ENCODE assay signal across 28 mouse cellular contexts in the genomic region with DNA sequence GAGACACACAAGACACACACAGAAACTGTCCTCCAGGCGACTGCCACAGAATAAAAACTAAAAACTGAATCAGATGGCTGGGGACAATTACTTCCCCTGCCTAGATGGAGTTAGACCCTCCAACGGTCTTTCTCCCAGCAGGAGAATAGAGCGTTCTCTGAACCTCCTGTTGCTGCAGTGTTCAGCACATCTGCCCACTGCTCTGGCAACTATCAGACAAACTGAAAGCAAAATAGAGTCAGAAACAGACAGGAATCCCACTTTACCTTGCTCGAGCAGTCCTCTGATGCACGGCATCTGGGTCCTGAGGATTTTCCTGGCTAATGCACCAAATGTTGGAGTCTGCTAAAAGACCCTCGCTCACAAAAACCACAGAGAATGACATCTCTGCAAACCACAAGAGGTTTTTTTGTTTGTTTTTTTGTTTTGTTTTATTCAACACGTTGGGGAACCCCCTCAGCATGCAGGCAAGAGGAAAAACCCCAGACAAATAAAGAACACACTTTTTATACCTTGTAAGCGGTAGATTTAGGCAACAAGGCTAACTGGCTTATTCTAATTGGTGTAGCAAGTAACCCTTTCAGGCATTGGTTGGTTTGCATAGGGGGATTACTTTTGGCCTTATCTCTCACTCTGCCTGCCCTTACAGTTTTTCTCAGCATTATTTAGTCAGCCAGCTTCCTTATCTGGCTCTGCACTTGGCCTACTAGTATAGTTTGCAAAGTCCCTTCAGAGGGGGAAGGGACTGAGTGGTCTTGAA. TPM values are rescaled to one million over a fixed set of nuclear protein-coding genes. Genes with fewer than 3 reads are reported as not detected.
A peak's percentile ranks its signal among the peaks of the same experiment; 100 is the strongest.
DNase-seq lines count a peak whose midpoint lies in the region; ATAC-seq and TF ChIP-seq lines count a peak whose summit lies in the region.
"Had no signal": no experiment of that assay in that cellular context is flagged by ENCODE, and none has a peak within 500 bp of the region (broad histone marks: within the 10 kb centered on the region; RNA-seq: fewer than 3 reads in every experiment).

No protein-coding gene starts in this region.

- no peak for TF ChIP-seq CTCF in hindbrain, postnatal 0 days (IDR thresholded peaks at IDR 0.05; ENCODE audit: low read depth)
- no peak for TF ChIP-seq CTCF in thymus, adult 2 months (IDR thresholded peaks at IDR 0.05; ENCODE audit: borderline replicate concordance, control insufficient read depth, extremely low read depth, insufficient read depth, low read length, poor library complexity)

- TF ChIP-seq POLR2A in thymus, adult 2 months (IDR thresholded peaks at IDR 0.05; ENCODE audit: control insufficient read depth, extremely low read depth, insufficient read depth, low read length, poor library complexity), result no peak

- no peaks in the 10 kb centered on the region for H3K4me1 ChIP-seq in hindbrain, embryonic 10.5 days (replicated peaks)
- H3K4me1 ChIP-seq in hindbrain, postnatal 0 days (ENCODE audit: insufficient read depth, low read length), result no peaks in the 10 kb centered on the region
- peaks cover 29% of the 10 kb centered on the region for H3K4me1 ChIP-seq in liver, embryonic 13.5 days (replicated peaks)
- no peaks in the 10 kb centered on the region for H3K4me1 ChIP-seq in thymus, adult 2 months (replicated peaks; ENCODE audit: control insufficient read depth, insufficient read depth, low read length)
- no peaks in the 10 kb centered on the region for H3K4me1 ChIP-seq in forebrain, embryonic 16.5 days (replicated peaks; ENCODE audit: control insufficient read depth, insufficient read depth, low read length)
- H3K4me1 ChIP-seq: embryonic facial prominence, embryonic 12.5 days; heart, embryonic 10.5 days; hindbrain, embryonic 15.5 days; limb, embryonic 13.5 days; neural tube, embryonic 12.5 days had no signal

- 94% methylated on average over 8 of the region's 8 CpGs for WGBS in hindbrain, embryonic 10.5 days
- WGBS in hindbrain, postnatal 0 days, result 86% methylated on average over 8 of the region's 8 CpGs
- 53% methylated on average over 8 of the region's 8 CpGs for WGBS in liver, embryonic 13.5 days (ENCODE audit: insufficient replicate concordance)
- 88% methylated on average over 8 of the region's 8 CpGs for WGBS in thymus, adult 2 months
- 89% methylated on average over 8 of the region's 8 CpGs for WGBS in forebrain, embryonic 16.5 days

- no peak for ATAC-seq in hindbrain, postnatal 0 days
- ATAC-seq in liver, embryonic 13.5 days (ENCODE audit: low read depth), result peak; percentile 90
- peak; percentile 85 for ATAC-seq in megakaryocyte-erythroid progenitor cell, adult 5-6 weeks (replicated peaks; ENCODE audit: low FRiP score, low TSS enrichment, poor library complexity, severe bottlenecking)
- ATAC-seq in forebrain, embryonic 16.5 days, result no peak
- ATAC-seq: forebrain, postnatal 0 days; intestine, embryonic 16.5 days; Patski had no signal

- H3K4me3 ChIP-seq in hindbrain, embryonic 10.5 days, result no peak overlapping the region
- no peak overlapping the region for H3K4me3 ChIP-seq in hindbrain, postnatal 0 days (ENCODE audit: low read length)
- peak overlapping the region; percentile 21; the same call in 1 of the 2 replicates for H3K4me3 ChIP-seq in liver, embryonic 13.5 days (replicated peaks)
- H3K4me3 ChIP-seq in thymus, adult 2 months (ENCODE audit: control insufficient read depth, insufficient read depth, low read length), result no peak overlapping the region
- H3K4me3 ChIP-seq in forebrain, embryonic 16.5 days (replicated peaks; ENCODE audit: low read length), result no peak overlapping the region
- H3K4me3 ChIP-seq: embryonic facial prominence, embryonic 12.5 days; heart, embryonic 10.5 days; hindbrain, embryonic 15.5 days; layer of hippocampus, adult 2 months; limb, embryonic 13.5 days; neural tube, embryonic 12.5 days had no signal

- H3K36me3 ChIP-seq in hindbrain, embryonic 10.5 days, result peaks cover 41% of the 10 kb centered on the region
- no peaks in the 10 kb centered on the region for H3K36me3 ChIP-seq in hindbrain, postnatal 0 days (ENCODE audit: insufficient read depth, low read length)
- H3K36me3 ChIP-seq in liver, embryonic 13.5 days, result peaks cover 18% of the 10 kb centered on the region
- no peaks in the 10 kb centered on the region for H3K36me3 ChIP-seq in thymus, adult 2 months (ENCODE audit: control insufficient read depth, insufficient read depth, low read length)
- no peaks in the 10 kb centered on the region for H3K36me3 ChIP-seq in forebrain, embryonic 16.5 days (ENCODE audit: control insufficient read depth, insufficient read depth)
- H3K36me3 ChIP-seq: hindbrain, embryonic 15.5 days had no signal

- peak; percentile 1 for DNase-seq in hindbrain, embryonic 10.5 days (ENCODE audit: low spot score)
- no peak for DNase-seq in hindbrain, postnatal 0 days (ENCODE audit: low spot score)
- peak; percentile 92 for DNase-seq in MEL-GATA-1-ER (ENCODE audit: extremely low read depth, low read depth)
- DNase-seq in liver, embryonic 13.5 days, result peak; percentile 18
- no peak for DNase-seq in thymus, adult 2 months
- DNase-seq in B cell, adult 2 months, result no peak
- DNase-seq: adrenal gland, postnatal 36 days; cerebellum, adult 11 months; cerebellum, postnatal 10 days; forebrain, postnatal 0 days; heart, postnatal 4 days; kidney, adult 9 months; kidney, postnatal 14 days; lung, embryonic 14.5 days; midbrain, embryonic 14.5 days; retina, postnatal 1 day; right cerebral cortex, postnatal 25 days had no signal

- no peak overlapping the region for H3K27ac ChIP-seq in hindbrain, embryonic 10.5 days
- no peak overlapping the region for H3K27ac ChIP-seq in hindbrain, postnatal 0 days
- H3K27ac ChIP-seq in liver, embryonic 13.5 days, result peak overlapping the region; percentile 58; the same call in 1 of the 2 replicates
- no peak overlapping the region for H3K27ac ChIP-seq in thymus, adult 2 months (ENCODE audit: control insufficient read depth, insufficient read depth, low read length)
- H3K27ac ChIP-seq in forebrain, embryonic 16.5 days (ENCODE audit: low read length), result no peak overlapping the region
- H3K27ac ChIP-seq: embryonic facial prominence, embryonic 12.5 days; heart, embryonic 10.5 days; hindbrain, embryonic 15.5 days; layer of hippocampus, adult 2 months; limb, embryonic 13.5 days; neural tube, embryonic 12.5 days had no signal

- no peaks in the 10 kb centered on the region for H3K27me3 ChIP-seq in hindbrain, embryonic 10.5 days (ENCODE audit: insufficient read depth, poor library complexity, severe bottlenecking)
- no peaks in the 10 kb centered on the region for H3K27me3 ChIP-seq in hindbrain, postnatal 0 days (ENCODE audit: insufficient read depth, low read length)
- H3K27me3 ChIP-seq in liver, embryonic 13.5 days, result no peaks in the 10 kb centered on the region
- no peaks in the 10 kb centered on the region for H3K27me3 ChIP-seq in thymus, adult 2 months (ENCODE audit: control insufficient read depth, insufficient read depth, low read length)
- H3K27me3 ChIP-seq in forebrain, embryonic 16.5 days (replicated peaks; ENCODE audit: control insufficient read depth, insufficient read depth, low read length), result no peaks in the 10 kb centered on the region
- H3K27me3 ChIP-seq: embryonic facial prominence, embryonic 12.5 days; hindbrain, embryonic 15.5 days; limb, embryonic 13.5 days; megakaryocyte, embryonic 14.5 days; neural tube, embryonic 12.5 days; Patski had no signal

- no peaks in the 10 kb centered on the region for H3K9me3 ChIP-seq in hindbrain, embryonic 10.5 days
- H3K9me3 ChIP-seq in hindbrain, postnatal 0 days (ENCODE audit: low read length), result no peaks in the 10 kb centered on the region
- H3K9me3 ChIP-seq in liver, embryonic 13.5 days (replicated peaks), result no peaks in the 10 kb centered on the region
- no peaks in the 10 kb centered on the region for H3K9me3 ChIP-seq in forebrain, embryonic 16.5 days (ENCODE audit: control insufficient read depth, low read length)
- H3K9me3 ChIP-seq: embryonic facial prominence, embryonic 12.5 days; heart, embryonic 10.5 days; hindbrain, embryonic 15.5 days; limb, embryonic 13.5 days; neural tube, embryonic 12.5 days had no signal

- H3K9ac ChIP-seq in hindbrain, postnatal 0 days (replicated peaks; ENCODE audit: low read length), result no peak overlapping the region
- H3K9ac ChIP-seq in liver, embryonic 13.5 days, result peak overlapping the region; percentile 23; the same call in 1 of the 2 replicates
- no peak overlapping the region for H3K9ac ChIP-seq in forebrain, embryonic 16.5 days (replicated peaks; ENCODE audit: low read depth, low read length)
- H3K9ac ChIP-seq: embryonic facial prominence, embryonic 12.5 days; forebrain, postnatal 0 days; hindbrain, embryonic 15.5 days; limb, embryonic 13.5 days; lung, embryonic 14.5 days; neural tube, embryonic 12.5 days had no signal

- H3K4me2 ChIP-seq in hindbrain, postnatal 0 days (ENCODE audit: low read depth, low read length), result no peak overlapping the region
- H3K4me2 ChIP-seq in liver, embryonic 13.5 days, result peak overlapping the region; percentile 47
- H3K4me2 ChIP-seq in forebrain, embryonic 16.5 days (ENCODE audit: low read length), result no peak overlapping the region
- H3K4me2 ChIP-seq: embryonic facial prominence, embryonic 12.5 days; hindbrain, embryonic 15.5 days; limb, embryonic 13.5 days; lung, embryonic 14.5 days; neural tube, embryonic 12.5 days had no signal

RNA-seq across cellular contexts. Expression of a gene that starts 24.6 kb away (rescaled TPM):
- 0.94 and 1.2 TPM in 2 replicates for polyA plus RNA-seq in hindbrain, embryonic 10.5 days (2016; fragmentation: Nextera tagmentation; extraction: Ambion mirVana)
- total RNA-seq in hindbrain, postnatal 0 days (2014; rRNA removed), result 2.1 and 2.2 TPM in 2 replicates
- 0.60 and 0.61 TPM in 2 replicates for polyA plus RNA-seq in hindbrain, postnatal 0 days (2015; fragmentation: Nextera tagmentation; extraction: Ambion mirVana)
- 0.28 and 0.34 TPM in 2 replicates for polyA plus RNA-seq in liver, embryonic 13.5 days (2015; fragmentation: Nextera tagmentation; extraction: Ambion mirVana)
- total RNA-seq in megakaryocyte-erythroid progenitor cell, adult 5-6 weeks (2014; fragmentation: Nextera tagmentation), result 1.7 TPM in 2 replicates
- 1.5 and 1.8 TPM in 2 replicates for total RNA-seq in megakaryocyte-erythroid progenitor cell, adult 5-6 weeks (2017)
- 0.64 and 0.65 TPM in 2 replicates for polyA plus RNA-seq in thymus, adult 2 months (2012; rRNA removed)
- polyA plus RNA-seq in forebrain, embryonic 16.5 days (2015; fragmentation: Nextera tagmentation; extraction: Ambion mirVana), result 1.1 and 1.3 TPM in 2 replicates

RNA-seq across cellular contexts. Expression of a gene that starts 47.0 kb away (rescaled TPM):
- 0.27 and 0.42 TPM in 2 replicates for polyA plus RNA-seq in hindbrain, embryonic 10.5 days (2016; fragmentation: Nextera tagmentation; extraction: Ambion mirVana)
- total RNA-seq in hindbrain, postnatal 0 days (2014; rRNA removed), result 29.8 and 43.1 TPM in 2 replicates
- 10.3 and 10.8 TPM in 2 replicates for polyA plus RNA-seq in hindbrain, postnatal 0 days (2015; fragmentation: Nextera tagmentation; extraction: Ambion mirVana)
- polyA plus RNA-seq in liver, embryonic 13.5 days (2015; fragmentation: Nextera tagmentation; extraction: Ambion mirVana), result 0.07 and 0.17 TPM in 2 replicates
- not detected in 2 replicates for total RNA-seq in megakaryocyte-erythroid progenitor cell, adult 5-6 weeks (2014; fragmentation: Nextera tagmentation)
- 3.8 TPM in 1 of 2 replicates, not detected in the other for total RNA-seq in megakaryocyte-erythroid progenitor cell, adult 5-6 weeks (2017)
- 0.82 and 0.97 TPM in 2 replicates for polyA plus RNA-seq in thymus, adult 2 months (2012; rRNA removed)
- 4.8 and 6.8 TPM in 2 replicates for polyA plus RNA-seq in forebrain, embryonic 16.5 days (2015; fragmentation: Nextera tagmentation; extraction: Ambion mirVana)

Comparison
In these comparisons a context has a peak if more than half of its experiments do, and no peak if none do; other contexts are left out.
1. DNase-seq: peak in hindbrain, embryonic 10.5 days (single experiment), MEL-GATA-1-ER (single experiment) and liver, embryonic 13.5 days (single experiment); none in hindbrain, postnatal 0 days (single experiment), thymus, adult 2 months (single experiment) and B cell, adult 2 months (0 of 2).
2. ATAC-seq: peak in liver, embryonic 13.5 days (single experiment) and megakaryocyte-erythroid progenitor cell, adult 5-6 weeks (single experiment); none in hindbrain, postnatal 0 days (single experiment) and forebrain, embryonic 16.5 days (single experiment).